Mouse (Mus musculus): ENCODE data around the gene Olfr462.

- TF ChIP-seq ZC3H11A (IDR thresholded peaks at IDR 0.05; ENCODE audit: low read depth, low read length) (no peak), USF2 (conservative IDR thresholded peaks at IDR 0.05; ENCODE audit: low read depth, low read length) (no peak), MEF2A (IDR thresholded peaks at IDR 0.05; ENCODE audit: borderline replicate concordance, low read depth, low read length) (no peak), JUND (conservative IDR thresholded peaks at IDR 0.05; ENCODE audit: low read depth, low read length) (no peak), E2F4 (IDR thresholded peaks at IDR 0.05; ENCODE audit: insufficient replicate concordance, low read depth, low read length) (no peak), USF1 (IDR thresholded peaks at IDR 0.05; ENCODE audit: low read depth, low read length) (no peak), SIN3A (IDR thresholded peaks at IDR 0.05; ENCODE audit: low read length) (no peak), CTCF (conservative IDR thresholded peaks at IDR 0.05 in 1 of 2, IDR thresholded peaks at IDR 0.05 in 1 of 2; ENCODE audit: low read depth in 2 of 2, low read length in 2 of 2) (no peak), EP300 (IDR thresholded peaks at IDR 0.05; ENCODE audit: low read length) (no peak), POLR2A (IDR thresholded peaks at IDR 0.05; ENCODE audit: low read depth, low read length) (no peak), BHLHE40 (IDR thresholded peaks at IDR 0.05; ENCODE audit: low read depth, low read length) (no peak), MXI1 (IDR thresholded peaks at IDR 0.05; ENCODE audit: low read depth, low read length) (no peak)
These were observed 38.3 kb upstream of the Olfr462 start for GRCm38 (mm10) chr11:87930348-87930747.
